Mouse (Mus musculus): ENCODE data around the gene Gpx1.
"Not testable (repeated sequence)": the region's sequence is repeated elsewhere in the genome, so short reads cannot be mapped to it uniquely, and the experiment has no call there.

The Gpx1 gene

GRCm38 (mm10) chr9:108338886-108339781 is at the start of gene Gpx1:
Gene Gpx1, plus strand, starts transcription at chr9:108338903.
- DNase-seq (ENCODE audit: low read depth, low spot score): peak; percentile 95

GRCm38 (mm10) chr9:108289347-108289746 is 49.4 kb upstream of the Gpx1 start:
- no peak for DNase-seq (ENCODE audit: low read depth, low spot score)

GRCm38 (mm10) chr9:108290016-108290750 is 48.5 kb upstream of the Gpx1 start, which contains the start of gene Nicn1:
Gene Nicn1, plus strand, starts transcription at chr9:108290429.
- DNase-seq (ENCODE audit: low read depth, low spot score): peak; percentile 96

GRCm38 (mm10) chr9:108290773-108291172 is 47.9 kb upstream of the Gpx1 start:
- no peak for DNase-seq (ENCODE audit: low read depth, low spot score)

GRCm38 (mm10) chr9:108296453-108297355 is 42.0 kb upstream of the Gpx1 start, which contains the start of gene Amt:
Gene Amt, plus strand, starts transcription at chr9:108296853.
- DNase-seq (ENCODE audit: low read depth, low spot score): no peak

- no peak for DNase-seq (ENCODE audit: low read depth, low spot score)
Measured at GRCm38 (mm10) chr9:108301853-108302252, 36.9 kb upstream of the Gpx1 start.

GRCm38 (mm10) chr9:108304716-108305115 is 34.0 kb upstream of the Gpx1 start:
- no peak for DNase-seq (ENCODE audit: low read depth, low spot score)

- no peak for DNase-seq (ENCODE audit: low read depth, low spot score)
Measured at GRCm38 (mm10) chr9:108305170-108305569, 33.5 kb upstream of the Gpx1 start.

- DNase-seq (ENCODE audit: low read depth, low spot score): peak; percentile 99
Measured at GRCm38 (mm10) chr9:108305629-108306520, 32.8 kb upstream of the Gpx1 start, which contains the start of the genes Rhoa and Tcta. Gene Rhoa, plus strand, starts transcription at chr9:108306129. Gene Tcta, minus strand, starts transcription at chr9:108306160.

GRCm38 (mm10) chr9:108306571-108306980 is 32.1 kb upstream of the Gpx1 start:
- peak; percentile 67 for DNase-seq (ENCODE audit: low read depth, low spot score)

GRCm38 (mm10) chr9:108307021-108307807 is 31.5 kb upstream of the Gpx1 start:
- no peak for DNase-seq (ENCODE audit: low read depth, low spot score)

GRCm38 (mm10) chr9:108308141-108308540 is 30.6 kb upstream of the Gpx1 start:
- DNase-seq (ENCODE audit: low read depth, low spot score): no peak

- DNase-seq (ENCODE audit: low read depth, low spot score): no peak
Measured at GRCm38 (mm10) chr9:108317572-108317971, 21.1 kb upstream of the Gpx1 start.

GRCm38 (mm10) chr9:108318462-108318861 is 20.2 kb upstream of the Gpx1 start:
- DNase-seq (ENCODE audit: low read depth, low spot score): no peak

- not testable (repeated sequence) for DNase-seq (ENCODE audit: low read depth, low spot score)
Measured at GRCm38 (mm10) chr9:108322054-108322453, 16.6 kb upstream of the Gpx1 start.

- DNase-seq (ENCODE audit: low read depth, low spot score): no peak
Measured at GRCm38 (mm10) chr9:108324784-108325183, 13.9 kb upstream of the Gpx1 start.

- no peak for DNase-seq (ENCODE audit: low read depth, low spot score)
Measured at GRCm38 (mm10) chr9:108325811-108326210, 12.9 kb upstream of the Gpx1 start.

- no peak for DNase-seq (ENCODE audit: low read depth, low spot score)
Measured at GRCm38 (mm10) chr9:108337848-108338550, 704 bp upstream of the Gpx1 start.

- DNase-seq (ENCODE audit: low read depth, low spot score): peak; percentile 44
Measured at GRCm38 (mm10) chr9:108338551-108338885, 185 bp upstream of the Gpx1 start.

All from c-Kit-negative CD71-positive TER-119-positive erythroid progenitor cells, embryonic 14.5 days (primary cell).